8 mouse cellular contexts compared by ENCODE assay signal in the genomic region with DNA sequence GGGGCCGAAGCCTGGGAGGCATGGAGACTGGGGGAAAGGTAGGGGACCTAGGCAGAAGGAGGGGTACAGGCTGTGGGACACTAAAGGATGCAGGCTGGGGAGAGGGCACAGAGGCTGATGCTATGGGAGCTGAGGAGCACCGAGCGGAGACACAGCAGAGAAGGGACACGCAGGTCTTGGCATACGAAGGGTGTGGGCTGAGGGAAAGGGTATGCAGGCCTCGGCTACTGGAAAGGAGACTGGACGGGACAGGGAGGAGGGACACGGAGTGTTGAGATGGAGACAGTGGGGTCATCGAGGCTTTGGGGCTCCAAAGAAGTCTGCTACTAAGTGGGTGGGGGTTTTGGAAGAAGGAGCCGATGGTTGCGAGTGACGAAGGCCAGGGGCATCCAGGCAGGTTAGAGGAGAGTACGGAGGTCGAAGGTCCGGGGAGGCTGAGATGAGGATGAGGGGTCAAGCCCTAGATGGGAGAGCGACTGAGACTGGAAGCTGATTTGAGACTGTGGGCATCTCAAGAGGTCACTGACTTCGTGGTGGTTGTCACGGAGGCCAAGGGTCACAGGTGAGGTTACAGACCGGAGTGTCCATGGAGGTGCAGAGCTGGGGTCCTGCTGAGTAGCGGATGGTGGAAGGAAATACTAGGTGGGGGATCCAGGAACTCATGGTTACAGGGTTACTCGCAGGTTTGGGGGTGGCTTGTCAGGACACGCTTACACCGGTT. TPM values are rescaled to one million over a fixed set of nuclear protein-coding genes. Genes with fewer than 3 reads are reported as not detected.
DNase-seq lines count a peak whose midpoint lies in the region; ATAC-seq lines count a peak whose summit lies in the region.
"Had no signal": no experiment of that assay in that cellular context is flagged by ENCODE, and none has a peak within 500 bp of the region (broad histone marks: within the 10 kb centered on the region; RNA-seq: fewer than 3 reads in every experiment).

No protein-coding gene starts in this region.

- no peak overlapping the region for H3K9ac ChIP-seq in liver, embryonic 11.5 days (ENCODE audit: low read depth, low read length)
- no peak overlapping the region for H3K9ac ChIP-seq in embryonic facial prominence, embryonic 15.5 days
- peak overlapping the region; percentile 28; the same call in 1 of the 2 replicates for H3K9ac ChIP-seq in intestine, embryonic 15.5 days
- H3K9ac ChIP-seq in neural tube, embryonic 15.5 days (replicated peaks): peak overlapping the region; percentile 68

- H3K4me1 ChIP-seq in liver, embryonic 11.5 days (replicated peaks; ENCODE audit: control insufficient read depth, insufficient read depth, low read length): peaks cover 8% of the 10 kb centered on the region
- H3K4me1 ChIP-seq in embryonic facial prominence, embryonic 15.5 days: peaks cover 45% of the 10 kb centered on the region
- peaks cover 40% of the 10 kb centered on the region for H3K4me1 ChIP-seq in intestine, embryonic 15.5 days (replicated peaks)
- peaks cover 70% of the 10 kb centered on the region for H3K4me1 ChIP-seq in neural tube, embryonic 15.5 days

- H3K27ac ChIP-seq in liver, embryonic 11.5 days (ENCODE audit: low read depth, low read length): no peak overlapping the region
- H3K27ac ChIP-seq in embryonic facial prominence, embryonic 15.5 days (replicated peaks): no peak overlapping the region
- no peak overlapping the region for H3K27ac ChIP-seq in intestine, embryonic 15.5 days
- peak overlapping the region; percentile 85 for H3K27ac ChIP-seq in neural tube, embryonic 15.5 days (replicated peaks)

- DNase-seq in liver, embryonic 11.5 days (ENCODE audit: low spot score): no peak
- DNase-seq in liver: no peak
- no peak for DNase-seq in spleen, postnatal 36 days (ENCODE audit: low spot score in 2 of 2)
- DNase-seq: kidney, adult 9 months had no signal

- peak overlapping the region; percentile 72 for H3K4me2 ChIP-seq in liver, embryonic 11.5 days
- H3K4me2 ChIP-seq in embryonic facial prominence, embryonic 15.5 days (replicated peaks): peak overlapping the region; percentile 96
- H3K4me2 ChIP-seq in intestine, embryonic 15.5 days (replicated peaks): peak overlapping the region; percentile 95
- H3K4me2 ChIP-seq in neural tube, embryonic 15.5 days: peak overlapping the region; percentile 72

- peaks cover 47% of the 10 kb centered on the region for H3K27me3 ChIP-seq in liver, embryonic 11.5 days (replicated peaks; ENCODE audit: control insufficient read depth, insufficient read depth, low read length)
- peaks cover 22% of the 10 kb centered on the region for H3K27me3 ChIP-seq in embryonic facial prominence, embryonic 15.5 days
- peaks cover 27% of the 10 kb centered on the region for H3K27me3 ChIP-seq in intestine, embryonic 15.5 days (replicated peaks)
- no peaks in the 10 kb centered on the region for H3K27me3 ChIP-seq in neural tube, embryonic 15.5 days (replicated peaks)

- peak overlapping the region; percentile 48 for H3K4me3 ChIP-seq in liver, embryonic 11.5 days (ENCODE audit: low read depth, low read length)
- H3K4me3 ChIP-seq in embryonic facial prominence, embryonic 15.5 days (replicated peaks): peak overlapping the region; percentile 62
- H3K4me3 ChIP-seq in intestine, embryonic 15.5 days (replicated peaks): peak overlapping the region; percentile 56
- H3K4me3 ChIP-seq in neural tube, embryonic 15.5 days (replicated peaks): peak overlapping the region; percentile 57

- H3K9me3 ChIP-seq in liver, embryonic 11.5 days (ENCODE audit: control insufficient read depth, low read length): no peaks in the 10 kb centered on the region
- H3K9me3 ChIP-seq in embryonic facial prominence, embryonic 15.5 days (replicated peaks): no peaks in the 10 kb centered on the region
- no peaks in the 10 kb centered on the region for H3K9me3 ChIP-seq in intestine, embryonic 15.5 days
- no peaks in the 10 kb centered on the region for H3K9me3 ChIP-seq in neural tube, embryonic 15.5 days (replicated peaks)

- ATAC-seq in liver, embryonic 11.5 days (replicated peaks; ENCODE audit: low FRiP score): no peak
- no peak for ATAC-seq in embryonic facial prominence, embryonic 15.5 days (ENCODE audit: insufficient number of reproducible peaks, low FRiP score, low TSS enrichment, low read depth)
- no peak; the same call in 1 of the 2 replicates for ATAC-seq in intestine, embryonic 15.5 days
- ATAC-seq in neural tube, embryonic 15.5 days (ENCODE audit: low FRiP score): peak; percentile 36
- no peak for ATAC-seq in megakaryocyte-erythroid progenitor cell, adult 5-6 weeks (replicated peaks; ENCODE audit: low FRiP score, low TSS enrichment, poor library complexity, severe bottlenecking)

- no peaks in the 10 kb centered on the region for H3K36me3 ChIP-seq in liver, embryonic 11.5 days (ENCODE audit: control insufficient read depth, insufficient read depth, low read length)
- no peaks in the 10 kb centered on the region for H3K36me3 ChIP-seq in embryonic facial prominence, embryonic 15.5 days
- no peaks in the 10 kb centered on the region for H3K36me3 ChIP-seq in intestine, embryonic 15.5 days
- H3K36me3 ChIP-seq in neural tube, embryonic 15.5 days: no peaks in the 10 kb centered on the region

- WGBS in liver, embryonic 11.5 days: 16% methylated on average over 23 of the region's 23 CpGs
- WGBS in embryonic facial prominence, embryonic 15.5 days: 18% methylated on average over 23 of the region's 23 CpGs
- 23% methylated on average over 23 of the region's 23 CpGs for WGBS in intestine, embryonic 15.5 days
- WGBS in neural tube, embryonic 15.5 days: 5% methylated on average over 23 of the region's 23 CpGs

RNA-seq across cellular contexts. Expression of a gene that starts 0.7 kb away (rescaled TPM):
- polyA plus RNA-seq in liver, embryonic 11.5 days (2014; fragmentation: Nextera tagmentation; extraction: Ambion mirVana): 0.74 and 0.86 TPM in 2 replicates
- 7.5 and 7.8 TPM in 2 replicates for polyA plus RNA-seq in embryonic facial prominence, embryonic 15.5 days (2015; fragmentation: Nextera tagmentation; extraction: Ambion mirVana)
- polyA plus RNA-seq in intestine, embryonic 15.5 days (2015; fragmentation: Nextera tagmentation; extraction: Ambion mirVana): 3.1 and 3.4 TPM in 2 replicates
- 38.2 and 46.2 TPM in 2 replicates for polyA plus RNA-seq in neural tube, embryonic 15.5 days (2015; fragmentation: Nextera tagmentation; extraction: Ambion mirVana)
- 0.62 TPM in 1 of 2 replicates, not detected in the other for total RNA-seq in megakaryocyte-erythroid progenitor cell, adult 5-6 weeks (2014; fragmentation: Nextera tagmentation)
- total RNA-seq in megakaryocyte-erythroid progenitor cell, adult 5-6 weeks (2017): not detected in 2 replicates

RNA-seq across cellular contexts. Expression of a gene that starts 38.9 kb away (rescaled TPM):
- 17.4 and 19.2 TPM in 2 replicates for polyA plus RNA-seq in liver, embryonic 11.5 days (2014; fragmentation: Nextera tagmentation; extraction: Ambion mirVana)
- polyA plus RNA-seq in embryonic facial prominence, embryonic 15.5 days (2015; fragmentation: Nextera tagmentation; extraction: Ambion mirVana): 27.7 and 30.7 TPM in 2 replicates
- polyA plus RNA-seq in intestine, embryonic 15.5 days (2015; fragmentation: Nextera tagmentation; extraction: Ambion mirVana): 14.2 and 19.7 TPM in 2 replicates
- polyA plus RNA-seq in neural tube, embryonic 15.5 days (2015; fragmentation: Nextera tagmentation; extraction: Ambion mirVana): 26.0 and 27.2 TPM in 2 replicates
- 9.6 and 18.9 TPM in 2 replicates for total RNA-seq in megakaryocyte-erythroid progenitor cell, adult 5-6 weeks (2014; fragmentation: Nextera tagmentation)
- total RNA-seq in megakaryocyte-erythroid progenitor cell, adult 5-6 weeks (2017): 18.1 and 22.3 TPM in 2 replicates

RNA-seq across cellular contexts. Expression of a gene that starts 50.8 kb away (rescaled TPM):
- polyA plus RNA-seq in liver, embryonic 11.5 days (2014; fragmentation: Nextera tagmentation; extraction: Ambion mirVana): 16.4 and 19.5 TPM in 2 replicates
- polyA plus RNA-seq in embryonic facial prominence, embryonic 15.5 days (2015; fragmentation: Nextera tagmentation; extraction: Ambion mirVana): 16.5 and 20.8 TPM in 2 replicates
- polyA plus RNA-seq in intestine, embryonic 15.5 days (2015; fragmentation: Nextera tagmentation; extraction: Ambion mirVana): 15.4 and 17.7 TPM in 2 replicates
- polyA plus RNA-seq in neural tube, embryonic 15.5 days (2015; fragmentation: Nextera tagmentation; extraction: Ambion mirVana): 22.3 and 23.9 TPM in 2 replicates
- 12.8 and 24.1 TPM in 2 replicates for total RNA-seq in megakaryocyte-erythroid progenitor cell, adult 5-6 weeks (2014; fragmentation: Nextera tagmentation)
- 5.0 and 6.0 TPM in 2 replicates for total RNA-seq in megakaryocyte-erythroid progenitor cell, adult 5-6 weeks (2017)

RNA-seq across cellular contexts. Expression of a gene that starts 51.0 kb away (rescaled TPM):
- 87.5 and 102 TPM in 2 replicates for polyA plus RNA-seq in liver, embryonic 11.5 days (2014; fragmentation: Nextera tagmentation; extraction: Ambion mirVana)
- polyA plus RNA-seq in embryonic facial prominence, embryonic 15.5 days (2015; fragmentation: Nextera tagmentation; extraction: Ambion mirVana): 80.6 and 81.4 TPM in 2 replicates
- 90.8 and 109 TPM in 2 replicates for polyA plus RNA-seq in intestine, embryonic 15.5 days (2015; fragmentation: Nextera tagmentation; extraction: Ambion mirVana)
- polyA plus RNA-seq in neural tube, embryonic 15.5 days (2015; fragmentation: Nextera tagmentation; extraction: Ambion mirVana): 49.4 and 64.3 TPM in 2 replicates
- 36.8 and 74.1 TPM in 2 replicates for total RNA-seq in megakaryocyte-erythroid progenitor cell, adult 5-6 weeks (2014; fragmentation: Nextera tagmentation)
- 21.2 and 41.9 TPM in 2 replicates for total RNA-seq in megakaryocyte-erythroid progenitor cell, adult 5-6 weeks (2017)

Comparison
In these comparisons a context has a peak if more than half of its experiments do, and no peak if none do; other contexts are left out.
1. H3K9ac ChIP-seq: peak in intestine, embryonic 15.5 days (single experiment) and neural tube, embryonic 15.5 days (single experiment); none in liver, embryonic 11.5 days (single experiment) and embryonic facial prominence, embryonic 15.5 days (single experiment).
2. Peak in every context shown above with its lines, with median percentiles within 50 percentile points of each other: H3K4me2 ChIP-seq and H3K4me3 ChIP-seq.